In genomic region chr7:24612308-24612910, GRCm38 (mm10) we compare ENCODE assay signal across 8 mouse cellular contexts. TPM values are rescaled to one million over a fixed set of nuclear protein-coding genes. Genes with fewer than 3 reads are reported as not detected.
DNase-seq lines count a peak whose midpoint lies in the region; ATAC-seq lines count a peak whose summit lies in the region.

No protein-coding gene starts in this region.

- H3K27me3 ChIP-seq in liver, embryonic 15.5 days: peaks cover 31% of the 10 kb centered on the region

- peak overlapping the region; percentile 21 for H3K4me3 ChIP-seq in liver, embryonic 15.5 days (replicated peaks)

- H3K4me2 ChIP-seq in liver, embryonic 15.5 days: peak overlapping the region; percentile 92

- no peaks in the 10 kb centered on the region for H3K9me3 ChIP-seq in liver, embryonic 15.5 days (replicated peaks)

- WGBS in liver, embryonic 15.5 days (ENCODE audit: insufficient replicate concordance): 7% methylated on average over 27 of the region's 27 CpGs

- H3K27ac ChIP-seq in liver, embryonic 15.5 days (replicated peaks): no peak overlapping the region

- H3K36me3 ChIP-seq in liver, embryonic 15.5 days (replicated peaks): no peaks in the 10 kb centered on the region

- H3K4me1 ChIP-seq in liver, embryonic 15.5 days (replicated peaks): peaks cover 42% of the 10 kb centered on the region

- no peak overlapping the region for H3K9ac ChIP-seq in liver, embryonic 15.5 days

- ATAC-seq in liver, embryonic 15.5 days (ENCODE audit: insufficient read depth): no peak
- ATAC-seq in megakaryocyte-erythroid progenitor cell, adult 5-6 weeks (replicated peaks; ENCODE audit: low FRiP score, low TSS enrichment, poor library complexity, severe bottlenecking): no peak

- DNase-seq in embryo, embryonic 11 days: peak; percentile 26
- no peak for DNase-seq in embryo, embryonic 9.5 days (ENCODE audit: extremely low spot score)
- peak; percentile 38 for DNase-seq in thymus, postnatal 14 days
- DNase-seq in thymus, adult 18-20 months: no peak
- no peak for DNase-seq in cerebellum, postnatal 36 days
- DNase-seq in ovary, postnatal 14 days (ENCODE audit: low spot score): no peak

RNA-seq across cellular contexts. Expression of gene Phldb3, which starts 1.8 kb away (rescaled TPM):
- polyA plus RNA-seq in liver, embryonic 15.5 days (2015; fragmentation: Nextera tagmentation; extraction: Ambion mirVana): 0.10 and 0.12 TPM in 2 replicates
- 2.6 and 2.8 TPM in 2 replicates for total RNA-seq in megakaryocyte-erythroid progenitor cell, adult 5-6 weeks (2014; fragmentation: Nextera tagmentation)
- 6.8 and 9.7 TPM in 2 replicates for total RNA-seq in megakaryocyte-erythroid progenitor cell, adult 5-6 weeks (2017)

RNA-seq across cellular contexts. Expression of gene Lypd3, which starts 23.9 kb away (rescaled TPM):
- not detected in 2 replicates for polyA plus RNA-seq in liver, embryonic 15.5 days (2015; fragmentation: Nextera tagmentation; extraction: Ambion mirVana)
- not detected in 2 replicates for total RNA-seq in megakaryocyte-erythroid progenitor cell, adult 5-6 weeks (2014; fragmentation: Nextera tagmentation)
- not detected in 2 replicates for total RNA-seq in megakaryocyte-erythroid progenitor cell, adult 5-6 weeks (2017)

RNA-seq across cellular contexts. Expression of gene Zfp575, which starts 25.0 kb away (rescaled TPM):
- 0.22 and 0.24 TPM in 2 replicates for polyA plus RNA-seq in liver, embryonic 15.5 days (2015; fragmentation: Nextera tagmentation; extraction: Ambion mirVana)
- total RNA-seq in megakaryocyte-erythroid progenitor cell, adult 5-6 weeks (2014; fragmentation: Nextera tagmentation): 0.37 TPM in 1 of 2 replicates, not detected in the other
- not detected in 2 replicates for total RNA-seq in megakaryocyte-erythroid progenitor cell, adult 5-6 weeks (2017)

RNA-seq across cellular contexts. Expression of gene Ethe1, which starts 25.1 kb away (rescaled TPM):
- polyA plus RNA-seq in liver, embryonic 15.5 days (2015; fragmentation: Nextera tagmentation; extraction: Ambion mirVana): 27.1 and 28.9 TPM in 2 replicates
- total RNA-seq in megakaryocyte-erythroid progenitor cell, adult 5-6 weeks (2014; fragmentation: Nextera tagmentation): 12.4 and 19.8 TPM in 2 replicates
- total RNA-seq in megakaryocyte-erythroid progenitor cell, adult 5-6 weeks (2017): 8.3 and 11.4 TPM in 2 replicates

Comparison
In these comparisons a context has a peak if more than half of its experiments do, and no peak if none do; other contexts are left out.
1. DNase-seq: peak in embryo, embryonic 11 days (single experiment) and thymus, postnatal 14 days (single experiment); none in embryo, embryonic 9.5 days (single experiment), thymus, adult 18-20 months (0 of 2), cerebellum, postnatal 36 days (0 of 2) and ovary, postnatal 14 days (single experiment).